Mouse (Mus musculus) forebrain, embryonic 12.5 days (tissue): ENCODE results near the gene Ddx4. TPM values are rescaled to one million over a fixed set of nuclear protein-coding genes. Genes with fewer than 3 reads are reported as not detected.

Source experiments
- ATAC-seq: fragments of 200-750 bp; cut with Nextera tagmentation; 2 replicates; pipeline ENCODE4 v1.8.0; 2017; ENCODE audit warnings: moderate TSS enrichment; ENCODE audit not compliant: low FRiP score
- H3K27ac ChIP-seq: fragments of 300-500 bp; sonication (generic); 2 replicates; pipeline ENCODE4 v1.5.1; 2016; ENCODE audit warnings: mild to moderate bottlenecking
- H3K27me3 ChIP-seq: fragments of 300-500 bp; sonication (generic); 2 replicates; pipeline ENCODE4 v1.6.1; 2016; ENCODE audit warnings: mild to moderate bottlenecking
- H3K36me3 ChIP-seq: fragments of 300-500 bp; sonication (generic); replicated peaks from 2 replicates; pipeline ENCODE4 v1.6.1; 2016; ENCODE audit warnings: mild to moderate bottlenecking
- H3K4me1 ChIP-seq: fragments of 300-500 bp; sonication (generic); 2 replicates; pipeline ENCODE4 v1.6.1; 2016
- H3K4me2 ChIP-seq: fragments of 300-500 bp; sonication (generic); 2 replicates; pipeline ENCODE4 v1.6.1; 2016; ENCODE audit warnings: mild to moderate bottlenecking, moderate library complexity
- H3K4me3 ChIP-seq: fragments of 300-500 bp; sonication (generic); replicated peaks from 2 replicates; pipeline ENCODE4 v1.5.1; 2016; ENCODE audit warnings: mild to moderate bottlenecking
- H3K9ac ChIP-seq: fragments of 300-500 bp; sonication (generic); 2 replicates; pipeline ENCODE4 v1.6.1; 2016; ENCODE audit warnings: mild to moderate bottlenecking
- H3K9me3 ChIP-seq: fragments of 300-500 bp; sonication (generic); 2 replicates; pipeline ENCODE4 v1.6.1; 2016
- WGBS: fragments of 180-500 bp; shearing (Covaris S2); methylation state at CpG from one replicate; pipeline ENCODE4 v1.1.7; 2016; 5-methylcytosine and 5-hydroxymethylcytosine counted together
- polyA plus RNA-seq: library from polyadenylated mRNA; unstranded; fragments of >200 nt; fragmentation: Nextera tagmentation; extraction: Ambion mirVana; gene quantifications from 2 replicates; pipeline ENCODE4 v1.2.1, GENCODE M21; 2016

Gene Ddx4
- polyA plus RNA-seq, result 0.77 and 0.86 TPM in 2 replicates

DNA sequence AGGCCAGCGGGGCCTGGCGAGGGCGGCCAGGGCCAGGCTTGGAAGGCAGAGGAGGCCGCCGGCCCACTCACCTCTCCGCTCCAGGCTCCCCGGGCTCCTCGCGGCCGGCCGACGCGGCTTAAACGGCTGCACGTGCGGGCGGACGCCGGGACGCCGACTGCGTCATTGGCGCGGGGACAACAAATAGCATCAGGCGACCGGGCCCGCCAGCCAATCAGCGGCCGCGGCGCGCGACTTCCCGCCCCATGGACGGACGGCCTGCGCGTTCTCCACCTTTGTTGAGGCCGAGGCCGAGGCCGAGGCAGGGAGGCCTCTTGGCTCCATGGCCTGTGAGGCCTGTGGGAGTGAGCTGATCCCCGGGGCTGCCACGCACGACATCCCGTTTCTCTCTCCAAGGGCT is at the start of gene Ddx4:
TSS of gene Ddx4 (minus strand) at position 271 of the 400 bp plus-strand sequence.
- H3K27me3 ChIP-seq, result no peaks in the 10 kb centered on the region
- H3K27ac ChIP-seq, result no peak within 1 kb of the TSS
- ATAC-seq, result no peak
- H3K9ac ChIP-seq, result no peak within 1 kb of the TSS
- peaks cover 10% of the 10 kb centered on the region for H3K9me3 ChIP-seq
- H3K36me3 ChIP-seq, result 0 out of 2 replicates have a peak, but pooled peaks cover 3% of the 10 kb centered on the region
- WGBS, result 72% methylated on average over 45 of the region's 45 CpGs
- no peak within 1 kb of the TSS for H3K4me2 ChIP-seq
- no peaks in the 10 kb centered on the region for H3K4me1 ChIP-seq
- H3K4me3 ChIP-seq, result no peak within 1 kb of the TSS; the same call in 1 of the 2 replicates

DNA sequence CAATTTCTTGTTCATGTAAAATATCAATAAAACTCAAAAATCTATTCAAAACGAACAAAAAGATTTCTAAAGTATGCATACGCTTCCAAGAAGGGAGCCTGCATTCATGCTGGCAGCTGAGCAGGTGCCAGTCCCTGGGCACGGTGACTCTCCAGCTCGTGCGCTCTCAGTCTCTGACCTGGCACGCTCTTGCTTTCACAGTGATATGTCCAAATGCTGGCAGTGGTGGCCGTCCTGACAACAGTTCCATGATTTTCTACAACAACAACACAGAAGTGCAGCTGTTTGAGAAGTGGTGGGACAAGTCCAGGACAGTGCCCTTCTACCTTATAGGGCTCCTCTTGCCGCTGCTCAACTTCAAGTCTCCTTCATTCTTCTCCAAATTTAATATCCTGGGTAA is 49.0 kb upstream of the Ddx4 start:
- Histone ChIP-seq H3K27ac (no peak overlapping the region), H3K36me3 (peaks cover 16% of the 10 kb centered on the region), H3K9me3 (no peaks in the 10 kb centered on the region), H3K27me3 (no peaks in the 10 kb centered on the region), H3K4me1 (no peaks in the 10 kb centered on the region), H3K4me3 (no peak overlapping the region), H3K4me2 (no peak overlapping the region), H3K9ac (no peak overlapping the region)
- no peak for ATAC-seq
- 90% methylated on average over 8 of the region's 8 CpGs for WGBS

DNA sequence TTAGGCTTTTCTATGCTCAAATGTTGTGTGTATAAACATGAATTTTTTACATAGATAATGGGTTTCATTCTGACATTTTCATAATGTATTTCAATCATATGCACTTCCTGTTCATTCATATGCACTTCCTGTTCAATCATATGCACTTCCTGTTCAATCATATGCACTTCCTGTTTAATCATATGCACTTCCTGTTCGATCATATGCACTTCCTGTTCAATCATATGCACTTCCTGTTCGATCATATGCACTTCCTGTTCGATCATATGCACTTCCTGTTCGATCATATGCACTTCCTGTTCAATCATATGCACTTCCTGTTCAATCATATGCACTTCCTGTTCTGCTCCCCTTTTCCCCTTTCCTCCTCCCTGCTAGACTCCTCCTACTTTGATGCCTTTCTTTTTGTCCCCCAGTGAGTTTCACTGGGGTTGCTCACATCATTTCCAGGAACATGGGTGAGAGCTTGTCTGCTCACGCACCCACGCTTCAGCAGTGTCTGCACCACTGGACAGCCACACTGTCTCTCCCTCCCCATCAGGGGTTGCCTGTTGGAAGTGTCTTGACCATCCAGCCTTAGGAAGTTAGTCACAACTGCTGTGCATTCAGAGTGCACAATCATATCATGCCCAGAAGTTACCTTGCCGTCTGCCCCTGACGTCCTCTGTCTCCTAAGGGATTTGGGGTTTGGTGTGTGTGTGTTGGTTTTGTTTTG is 43.4 kb upstream of the Ddx4 start:
- H3K9ac ChIP-seq, result no peak overlapping the region
- no peak overlapping the region for H3K4me2 ChIP-seq
- no peak for ATAC-seq
- no peak overlapping the region for H3K27ac ChIP-seq
- H3K27me3 ChIP-seq, result no peaks in the 10 kb centered on the region
- H3K4me1 ChIP-seq, result no peaks in the 10 kb centered on the region
- 0 out of 2 replicates have a peak, but pooled peaks cover 4% of the 10 kb centered on the region for H3K9me3 ChIP-seq
- WGBS, result 94% methylated on average over 8 of the region's 8 CpGs
- no peak overlapping the region for H3K4me3 ChIP-seq
- H3K36me3 ChIP-seq, result peaks cover 24% of the 10 kb centered on the region

DNA sequence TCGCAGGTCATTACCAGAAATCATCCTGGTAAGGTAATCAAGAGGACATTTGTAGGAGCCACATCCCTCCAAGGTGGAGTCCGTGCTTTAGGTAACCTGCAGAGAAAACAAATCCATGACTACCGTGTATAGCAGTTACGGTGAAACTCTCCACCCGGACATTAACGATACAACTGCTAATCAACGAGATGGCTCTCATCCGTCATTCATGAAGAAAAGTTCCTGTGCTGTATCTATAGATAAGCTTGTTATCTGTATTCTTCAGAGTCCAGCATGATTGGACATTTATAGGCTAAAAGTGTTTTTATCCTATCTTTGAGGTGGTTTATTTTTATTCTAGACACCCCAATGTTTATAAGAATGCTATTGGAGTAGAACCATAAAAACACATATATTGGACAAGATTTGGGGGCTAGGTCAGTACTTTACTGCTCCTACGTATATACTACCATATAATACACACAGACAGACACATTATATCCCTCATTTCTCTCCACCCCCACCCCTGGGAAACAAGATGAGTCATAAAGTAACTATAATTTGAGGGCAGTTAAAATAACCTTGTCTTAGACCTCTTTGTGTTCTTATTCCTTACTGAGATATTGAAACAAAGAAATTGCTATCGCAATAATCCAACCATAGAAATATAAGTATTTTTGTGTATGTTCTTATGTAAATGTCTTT is 40.7 kb upstream of the Ddx4 start:
- Histone ChIP-seq H3K9me3 (0 out of 2 replicates have a peak, but pooled peaks cover 4% of the 10 kb centered on the region), H3K4me2 (no peak overlapping the region), H3K27me3 (no peaks in the 10 kb centered on the region), H3K36me3 (peaks cover 8% of the 10 kb centered on the region), H3K9ac (no peak overlapping the region), H3K4me1 (no peaks in the 10 kb centered on the region), H3K27ac (no peak overlapping the region), H3K4me3 (no peak overlapping the region)
- 97% methylated on average over 10 of the region's 10 CpGs for WGBS
- ATAC-seq, result no peak

DNA sequence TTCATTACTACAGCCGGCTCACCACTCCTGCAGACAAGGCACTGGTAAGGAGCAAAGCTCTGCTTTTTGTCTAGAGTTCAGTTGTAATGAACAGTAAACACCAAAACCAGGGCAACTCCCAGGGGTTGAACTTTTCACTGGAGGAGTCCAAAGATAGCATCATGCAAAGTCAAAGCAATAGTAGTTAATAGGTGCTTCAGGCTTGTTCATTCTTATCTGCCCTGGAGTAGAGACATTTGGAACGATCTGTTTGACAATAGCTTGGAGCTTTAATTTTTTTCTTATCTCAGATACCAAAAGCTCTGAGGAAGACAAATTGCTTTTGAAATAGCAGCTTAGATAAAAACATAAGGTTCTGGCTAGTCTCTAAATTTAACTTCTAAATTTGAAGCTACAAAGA is 33.9 kb upstream of the Ddx4 start:
- Histone ChIP-seq H3K27ac (no peak overlapping the region), H3K9me3 (no peaks in the 10 kb centered on the region), H3K4me3 (no peak overlapping the region), H3K9ac (no peak overlapping the region), H3K27me3 (no peaks in the 10 kb centered on the region), H3K4me1 (no peaks in the 10 kb centered on the region), H3K4me2 (no peak overlapping the region), H3K36me3 (no peaks in the 10 kb centered on the region)
- 86% methylated on average over 2 of the region's 2 CpGs for WGBS
- no peak for ATAC-seq

DNA sequence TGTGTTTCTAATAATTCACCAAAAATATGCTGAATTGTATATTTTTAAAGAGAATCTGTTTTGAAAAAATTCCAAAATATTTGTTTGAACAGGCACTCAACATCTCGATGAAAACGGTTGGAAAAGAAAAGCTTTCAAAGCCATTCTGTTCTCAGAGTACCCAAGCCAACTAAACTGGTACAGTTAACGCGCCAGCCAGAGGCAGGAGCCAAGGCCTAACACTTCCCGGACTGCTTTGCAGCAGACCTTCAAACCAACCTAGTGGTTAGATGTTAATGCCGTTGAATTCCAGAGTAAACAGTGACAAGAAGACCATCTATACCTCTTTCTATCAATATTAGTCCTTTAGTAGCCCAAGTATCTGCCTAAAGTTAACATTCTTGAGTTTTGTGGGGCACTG is 31.7 kb upstream of the Ddx4 start:
- Histone ChIP-seq H3K4me1 (no peaks in the 10 kb centered on the region), H3K4me2 (no peak overlapping the region), H3K9ac (no peak overlapping the region), H3K4me3 (no peak overlapping the region), H3K36me3 (no peaks in the 10 kb centered on the region), H3K27ac (no peak overlapping the region), H3K27me3 (no peaks in the 10 kb centered on the region), H3K9me3 (no peaks in the 10 kb centered on the region)
- no peak for ATAC-seq
- 83% methylated on average over 6 of the region's 6 CpGs for WGBS

DNA sequence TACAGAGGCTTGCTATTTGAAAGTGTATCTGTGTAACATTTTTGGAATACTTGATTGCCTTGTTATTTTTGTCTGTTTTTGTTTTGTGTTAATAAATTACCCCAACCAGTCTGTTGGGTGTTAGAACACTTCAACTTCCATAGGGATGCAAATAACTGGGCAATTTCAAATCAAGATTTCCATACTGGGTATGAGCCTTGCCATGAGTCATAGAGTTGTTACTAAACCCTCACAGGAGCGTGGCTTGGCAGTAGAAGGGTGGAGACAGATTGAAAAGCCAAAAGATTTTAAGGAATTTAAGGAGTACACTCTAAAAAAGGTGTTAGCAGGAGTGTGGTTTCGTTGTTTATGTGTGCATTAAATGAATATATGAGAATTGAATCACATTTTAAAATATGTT is 31.0 kb upstream of the Ddx4 start:
- 78% methylated on average over 2 of the region's 2 CpGs for WGBS
- no peak overlapping the region for H3K4me3 ChIP-seq
- no peak for ATAC-seq
- no peaks in the 10 kb centered on the region for H3K27me3 ChIP-seq
- peaks cover under 1% of the 10 kb centered on the region; the same call in 1 of the 2 replicates for H3K36me3 ChIP-seq
- no peaks in the 10 kb centered on the region for H3K9me3 ChIP-seq
- no peaks in the 10 kb centered on the region for H3K4me1 ChIP-seq
- H3K4me2 ChIP-seq, result no peak overlapping the region
- no peak overlapping the region for H3K27ac ChIP-seq
- H3K9ac ChIP-seq, result no peak overlapping the region

DNA sequence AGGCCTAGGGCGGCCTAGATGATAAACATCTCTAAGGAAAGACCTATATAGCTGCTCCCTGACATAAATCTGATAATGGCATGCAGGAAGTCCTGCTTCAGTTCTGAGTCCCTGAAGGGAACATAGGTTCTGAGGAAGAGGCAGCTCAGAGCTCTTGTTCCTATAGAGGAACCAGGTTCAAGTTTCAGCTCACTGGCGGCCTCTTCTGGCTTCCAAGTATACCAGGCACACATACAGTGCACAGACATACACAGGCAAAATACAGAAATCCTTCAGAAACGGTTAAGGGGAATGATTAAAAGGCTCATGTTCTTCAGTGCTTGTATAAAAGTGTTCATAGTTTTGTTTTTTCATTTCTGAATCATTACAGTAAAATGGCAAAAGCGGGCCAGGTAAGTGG is 25.9 kb upstream of the Ddx4 start:
- Histone ChIP-seq H3K9ac (no peak overlapping the region), H3K27me3 (no peaks in the 10 kb centered on the region)

DNA sequence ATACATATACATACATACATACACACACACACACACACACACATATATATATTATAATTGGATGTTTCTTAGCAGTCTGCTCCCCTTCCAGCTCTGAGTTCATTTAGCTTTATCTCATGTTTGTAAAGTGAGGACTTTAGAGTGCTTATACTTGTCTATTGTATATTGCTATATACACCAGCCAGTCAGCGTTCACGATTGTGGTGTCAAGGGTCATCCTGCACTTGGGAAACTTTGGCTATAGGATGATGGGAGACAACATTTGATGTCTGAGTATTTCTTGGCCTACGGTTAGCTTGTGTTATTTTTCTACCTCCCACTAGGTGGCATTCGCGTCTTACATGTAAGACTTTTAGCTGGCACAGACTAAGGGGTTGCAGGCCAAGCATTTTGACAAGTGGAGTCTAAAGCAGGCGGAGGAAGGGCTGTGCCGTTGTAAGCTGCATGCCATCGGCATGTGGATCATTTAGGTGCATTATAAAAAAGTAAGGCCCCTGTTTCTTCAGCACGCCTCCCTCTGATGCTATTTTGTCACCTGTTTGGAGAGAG is 21.7 kb upstream of the Ddx4 start:
- H3K4me2 ChIP-seq, result no peak overlapping the region
- 14% methylated on average over 9 of the region's 9 CpGs for WGBS
- no peak overlapping the region for H3K9ac ChIP-seq
- no peaks in the 10 kb centered on the region for H3K27me3 ChIP-seq
- H3K4me1 ChIP-seq, result no peaks in the 10 kb centered on the region
- peak; percentile 83 for ATAC-seq
- no peak overlapping the region for H3K27ac ChIP-seq
- H3K4me3 ChIP-seq, result no peak overlapping the region
- peaks cover 11% of the 10 kb centered on the region; the same call in 1 of the 2 replicates for H3K36me3 ChIP-seq
- no peaks in the 10 kb centered on the region for H3K9me3 ChIP-seq

More for the DNA sequence above, 25.9 kb upstream of the Ddx4 start:
- H3K4me1 ChIP-seq, result no peaks in the 10 kb centered on the region
- no peak overlapping the region for H3K4me3 ChIP-seq
- peaks cover 4% of the 10 kb centered on the region; the same call in 1 of the 2 replicates for H3K36me3 ChIP-seq
- H3K9me3 ChIP-seq, result no peaks in the 10 kb centered on the region
- 84% methylated on average over 4 of the region's 4 CpGs for WGBS
- ATAC-seq, result no peak
- H3K4me2 ChIP-seq, result no peak overlapping the region
- H3K27ac ChIP-seq, result no peak overlapping the region

DNA sequence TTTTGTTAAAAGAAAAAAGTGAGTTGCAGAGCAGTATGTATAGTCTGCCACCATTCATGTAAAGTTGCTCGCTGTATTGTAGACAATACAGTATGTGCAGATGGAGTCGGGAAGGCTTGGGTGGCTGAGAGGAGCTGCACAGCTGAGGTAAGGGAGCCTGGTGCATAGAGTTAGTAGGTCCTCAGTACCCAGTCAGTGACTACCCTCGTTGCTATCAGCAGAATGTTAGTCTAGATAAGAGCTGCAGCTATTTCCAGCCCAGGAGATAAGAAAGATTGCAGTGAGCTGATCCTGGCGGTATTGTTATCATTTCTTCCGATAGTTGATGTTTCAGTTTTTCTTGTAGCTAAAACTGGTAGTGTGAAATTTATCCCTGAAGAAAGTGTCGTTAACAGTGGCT is 20.5 kb upstream of the Ddx4 start:
- no peaks in the 10 kb centered on the region for H3K27me3 ChIP-seq
- H3K9me3 ChIP-seq, result no peaks in the 10 kb centered on the region
- H3K36me3 ChIP-seq, result 0 out of 2 replicates have a peak, but pooled peaks cover 7% of the 10 kb centered on the region
- WGBS, result 91% methylated on average over 6 of the region's 6 CpGs
- no peaks in the 10 kb centered on the region for H3K4me1 ChIP-seq
- H3K4me3 ChIP-seq, result no peak overlapping the region
- no peak for ATAC-seq
- H3K27ac ChIP-seq, result no peak overlapping the region
- H3K4me2 ChIP-seq, result no peak overlapping the region
- no peak overlapping the region for H3K9ac ChIP-seq

DNA sequence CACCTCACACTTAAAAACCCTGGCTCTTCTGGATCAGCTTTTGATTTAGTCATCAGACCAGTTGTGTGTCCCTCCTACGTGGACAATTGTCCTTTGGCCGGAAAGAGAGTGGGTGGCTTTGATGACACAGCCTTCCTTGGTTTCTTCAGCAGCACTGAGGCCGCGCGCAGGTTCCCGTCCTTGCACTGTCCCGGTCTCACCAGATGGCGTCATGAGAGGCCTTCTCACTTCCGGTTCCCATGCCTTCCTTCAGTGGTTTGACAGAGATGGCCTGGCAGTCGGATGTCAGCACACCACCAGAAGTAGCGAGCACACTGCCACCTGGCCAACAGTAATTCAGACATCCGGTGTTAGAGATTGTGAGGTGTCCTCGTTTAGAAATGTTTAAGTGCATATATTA is 19.4 kb upstream of the Ddx4 start:
- Histone ChIP-seq H3K4me1 (no peaks in the 10 kb centered on the region), H3K9me3 (no peaks in the 10 kb centered on the region), H3K9ac (no peak overlapping the region), H3K36me3 (0 out of 2 replicates have a peak, but pooled peaks cover 7% of the 10 kb centered on the region), H3K4me2 (no peak overlapping the region), H3K4me3 (no peak overlapping the region), H3K27me3 (no peaks in the 10 kb centered on the region), H3K27ac (no peak overlapping the region)
- WGBS, result 67% methylated on average over 13 of the region's 13 CpGs
- no peak for ATAC-seq

DNA sequence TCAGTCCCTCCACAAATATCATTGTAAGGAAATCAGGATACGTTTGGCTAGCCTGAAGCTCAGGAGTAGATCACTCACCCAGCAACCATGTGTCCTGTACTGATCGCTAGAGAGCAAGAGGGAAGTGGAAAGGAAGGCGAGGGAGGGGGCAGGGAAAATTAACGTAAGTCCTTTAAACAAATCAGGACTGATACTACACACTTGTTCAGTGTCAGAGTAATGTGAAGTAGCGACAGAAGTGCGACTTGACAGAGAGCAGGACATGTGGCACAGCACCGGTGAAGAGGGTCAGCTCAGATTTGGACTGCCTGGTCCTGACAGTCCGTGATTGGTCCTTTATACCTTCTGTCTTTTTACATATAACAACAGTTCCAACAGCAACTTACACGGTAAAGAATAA is 14.9 kb upstream of the Ddx4 start:
- H3K27ac ChIP-seq, result no peak overlapping the region
- H3K4me3 ChIP-seq, result no peak overlapping the region
- H3K4me1 ChIP-seq, result no peaks in the 10 kb centered on the region
- WGBS, result 89% methylated on average over 9 of the region's 9 CpGs
- no peaks in the 10 kb centered on the region for H3K9me3 ChIP-seq
- H3K36me3 ChIP-seq, result 0 out of 2 replicates have a peak, but pooled peaks cover 7% of the 10 kb centered on the region
- no peak for ATAC-seq
- no peaks in the 10 kb centered on the region for H3K27me3 ChIP-seq
- no peak overlapping the region for H3K4me2 ChIP-seq
- H3K9ac ChIP-seq, result no peak overlapping the region
